Mouse (Mus musculus) small intestine, adult 2 months (tissue): Measurements from ENCODE around the gene Gm11114. TPM values are rescaled to one million over a fixed set of nuclear protein-coding genes. Genes with fewer than 3 reads are reported as not detected.

Experiments used
- H3K27ac ChIP-seq: fragments of 200-500 bp; 2 replicates; pipeline ENCODE4 v1.5.1; 2012; ENCODE audit warnings: low read depth, low read length, control low read depth, inconsistent platforms; ENCODE audit not compliant: insufficient read depth
- H3K27me3 ChIP-seq: fragments of 200-500 bp; 2 replicates; pipeline ENCODE4 v1.6.1; 2012; ENCODE audit warnings: mild to moderate bottlenecking, moderate library complexity, low read length, inconsistent platforms; ENCODE audit not compliant: control insufficient read depth, insufficient read depth
- H3K36me3 ChIP-seq: fragments of 200-500 bp; 2 replicates; pipeline ENCODE4 v1.6.1; 2012; ENCODE audit warnings: mild to moderate bottlenecking, low read length, control low read depth, inconsistent platforms; ENCODE audit not compliant: control insufficient read depth, insufficient read depth
- H3K4me1 ChIP-seq: fragments of 200-500 bp; 2 replicates; pipeline ENCODE4 v1.6.1; 2012; ENCODE audit warnings: low read length, inconsistent platforms, mixed read lengths; ENCODE audit not compliant: control insufficient read depth, insufficient read depth, insufficient read length
- H3K4me3 ChIP-seq: fragments of 200-500 bp; 2 replicates; pipeline ENCODE4 v1.5.1; 2012; ENCODE audit warnings: low read depth, mild to moderate bottlenecking, control low read depth, inconsistent platforms, low read length, moderate library complexity
- CTCF ChIP-seq: fragments of 200-500 bp; IDR thresholded peaks from 2 replicates; pipeline ENCODE4 v1.5.1; 2012; ENCODE audit warnings: low read depth, mild to moderate bottlenecking, control low read depth, inconsistent platforms, low read length, moderate library complexity, mixed read lengths; ENCODE audit not compliant: insufficient replicate concordance, insufficient read length; ENCODE audit errors: extremely low read depth
- POLR2A ChIP-seq: fragments of 200-500 bp; IDR thresholded peaks from 2 replicates; pipeline ENCODE4 v1.6.1; 2012; ENCODE audit warnings: low read depth, mild to moderate bottlenecking, control low read depth, inconsistent platforms, low read length, moderate library complexity
- WGBS: fragments of 180-500 bp; shearing (Covaris S2); methylation state at CpG from one replicate; pipeline ENCODE4 v1.1.7; 2018; 5-methylcytosine and 5-hydroxymethylcytosine counted together
- polyA plus RNA-seq: library from polyadenylated mRNA; depleted of rRNA; stranded (reverse); fragments of >200 nt; gene quantifications from 2 replicates; pipeline ENCODE4 v1.2.3, GENCODE M21; 2012

Gene Gm11114
- polyA plus RNA-seq, 1 experiment: not detected

DNA sequence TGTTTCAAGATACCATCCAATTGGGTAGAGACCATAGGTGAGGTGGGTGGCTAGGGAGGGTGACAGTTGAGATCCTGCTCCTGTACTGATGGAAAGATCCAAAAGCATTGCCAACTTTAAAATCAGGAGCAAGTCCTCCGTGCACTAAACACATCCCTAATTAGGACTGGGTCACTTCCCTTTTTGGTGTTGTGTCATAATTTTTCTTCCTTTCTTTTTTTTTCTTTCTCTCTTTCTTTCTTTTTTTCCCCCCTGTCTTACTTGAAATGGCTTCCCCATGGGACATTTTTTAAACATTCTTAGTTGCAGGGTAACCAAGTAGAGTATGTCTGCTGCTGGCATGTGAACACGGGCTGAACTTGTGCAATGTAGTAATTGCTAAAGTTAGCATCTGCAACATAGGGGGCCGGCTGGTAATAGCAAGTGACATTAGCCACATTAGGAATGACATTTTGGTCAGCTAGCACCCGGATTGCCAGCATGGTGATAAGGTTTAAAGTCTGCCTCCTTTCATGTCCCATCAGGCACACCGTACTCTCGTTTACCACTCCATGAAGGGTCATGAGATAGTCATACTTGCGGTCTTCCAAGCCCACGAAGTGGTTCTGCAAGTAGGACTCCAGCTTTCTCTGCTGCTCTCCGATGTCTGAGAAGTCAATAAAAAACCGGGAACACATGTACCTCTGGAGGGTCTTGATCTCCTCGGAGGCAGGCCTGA lies 11.7 kb downstream of the Gm11114 start:
- Histone ChIP-seq H3K4me1 (no peaks in the 10 kb centered on the region; the same call in 1 of the 2 replicates), H3K36me3 (peaks cover 35% of the 10 kb centered on the region), H3K27ac (no peak overlapping the region), H3K27me3 (no peaks in the 10 kb centered on the region), H3K4me3 (peak overlapping the region; percentile 64)
- WGBS: 43% methylated on average over 11 of the region's 11 CpGs
- no peak for TF ChIP-seq CTCF
- TF ChIP-seq POLR2A: no peak

- 9% methylated on average over 17 of the region's 17 CpGs for WGBS
- Histone ChIP-seq H3K27ac (no peak overlapping the region), H3K36me3 (peaks cover 32% of the 10 kb centered on the region), H3K27me3 (no peaks in the 10 kb centered on the region), H3K4me3 (peak overlapping the region; percentile 58), H3K4me1 (no peaks in the 10 kb centered on the region; the same call in 1 of the 2 replicates)
- TF ChIP-seq CTCF (no peak), POLR2A (no peak)
Observed at GRCm38 (mm10) chr9:85325201-85325868, 12.8 kb downstream of the Gm11114 start.

DNA sequence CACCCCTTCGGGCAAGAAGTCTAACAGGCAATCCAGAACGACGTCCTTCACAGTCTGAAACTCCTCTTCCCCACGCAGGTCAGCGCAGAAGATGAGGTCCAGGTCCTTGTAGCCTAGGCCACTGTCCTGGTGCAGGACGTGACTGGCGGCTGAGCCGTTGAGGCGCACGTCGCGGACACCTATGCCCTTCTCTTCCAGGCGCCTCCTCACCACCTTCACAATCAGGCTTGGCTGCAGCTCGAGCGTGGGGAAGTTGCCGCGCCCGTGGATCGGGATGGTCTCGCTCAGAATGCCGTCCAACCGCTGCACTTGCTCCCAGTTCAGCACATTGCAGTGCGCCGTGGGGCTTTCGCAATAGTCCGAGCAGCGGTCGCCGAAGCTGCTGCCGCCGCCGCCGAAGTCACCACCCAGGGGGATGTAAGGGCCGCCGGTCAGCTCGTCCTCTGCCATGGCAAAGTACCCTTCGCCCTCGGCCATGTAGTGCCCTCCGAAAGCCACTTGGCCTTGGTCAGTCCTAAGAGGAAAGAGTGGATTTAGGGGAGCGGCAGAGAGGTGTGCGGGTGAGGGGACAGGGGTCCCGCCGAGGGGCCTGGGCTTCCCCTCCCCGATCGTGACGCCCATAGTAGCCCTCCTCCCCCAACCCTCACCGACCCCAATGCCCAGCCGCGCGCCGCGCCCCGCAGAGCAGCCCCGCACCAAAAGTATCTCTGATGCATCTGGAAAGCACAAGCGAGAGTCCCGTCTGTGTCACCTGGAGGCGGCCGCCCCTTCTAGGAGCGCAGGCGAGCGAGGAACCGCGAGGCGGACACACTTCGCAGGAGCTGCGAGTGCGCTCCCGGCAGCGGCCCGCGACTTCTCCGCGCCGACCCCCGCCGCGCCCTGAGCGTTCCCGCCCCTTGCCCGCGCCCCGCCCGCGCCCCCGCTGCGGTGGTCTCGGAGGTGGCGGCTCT lies 14.0 kb downstream of the Gm11114 start:
- TF ChIP-seq POLR2A (no peak), CTCF (no peak)
- WGBS: under 1% methylated on average over 88 of the region's 88 CpGs
- H3K27ac ChIP-seq: peak overlapping the region; percentile 71

GRCm38 (mm10) chr9:85327242-85328211 lies 15.0 kb downstream of the Gm11114 start, which contains the start of gene Tent5a:
Gene Tent5a (minus strand): TSS chr9:85327348.
- H3K4me3 ChIP-seq: peak within 1 kb of the TSS; percentile 78
- TF ChIP-seq CTCF: no peak
- TF ChIP-seq POLR2A: peak; percentile 91
- H3K27me3 ChIP-seq: no peaks in the 10 kb centered on the region
- no peaks in the 10 kb centered on the region; the same call in 1 of the 2 replicates for H3K4me1 ChIP-seq
- WGBS: under 1% methylated on average over 72 of the region's 72 CpGs
- peaks cover 14% of the 10 kb centered on the region for H3K36me3 ChIP-seq
- peak within 1 kb of the TSS; percentile 100 for H3K27ac ChIP-seq

More for the DNA sequence above, 14.0 kb downstream of the Gm11114 start:
- Histone ChIP-seq H3K36me3 (peaks cover 22% of the 10 kb centered on the region), H3K4me3 (peak overlapping the region; percentile 78), H3K4me1 (no peaks in the 10 kb centered on the region; the same call in 1 of the 2 replicates), H3K27me3 (no peaks in the 10 kb centered on the region)

DNA sequence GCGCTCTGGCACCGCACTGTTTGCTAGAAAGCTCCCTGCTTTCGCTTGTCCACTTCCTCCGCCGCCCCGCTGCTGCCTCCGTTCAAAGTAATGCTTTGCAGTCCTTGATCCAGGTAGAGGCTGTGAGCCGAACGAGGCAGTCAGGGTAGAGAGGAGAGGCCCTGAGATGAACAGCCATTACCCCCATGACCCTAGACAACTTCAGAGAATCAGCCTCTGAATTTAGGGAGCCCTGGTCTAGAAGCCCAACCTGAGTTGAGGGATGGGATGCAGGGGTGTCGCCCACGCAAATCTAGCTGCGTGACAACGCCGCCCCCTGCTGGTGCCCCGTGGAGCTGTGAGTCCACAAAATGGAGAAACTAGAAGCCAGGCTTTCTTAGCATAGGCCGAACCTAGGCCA lies 15.7 kb downstream of the Gm11114 start:
- WGBS: 1% methylated on average over 16 of the region's 16 CpGs
- TF ChIP-seq CTCF: peak; percentile 99
- peak; percentile 23; the same call in 1 of the 2 replicates for TF ChIP-seq POLR2A

GRCm38 (mm10) chr9:85331521-85331920 lies 18.9 kb downstream of the Gm11114 start:
- Histone ChIP-seq H3K4me3 (no peak overlapping the region), H3K27me3 (no peaks in the 10 kb centered on the region), H3K4me1 (peaks cover 2% of the 10 kb centered on the region; the same call in 1 of the 2 replicates), H3K36me3 (no peaks in the 10 kb centered on the region), H3K27ac (no peak overlapping the region)
- 61% methylated on average over 2 of the region's 2 CpGs for WGBS
- TF ChIP-seq CTCF (no peak), POLR2A (no peak)

More for the DNA sequence above, 15.7 kb downstream of the Gm11114 start:
- no peaks in the 10 kb centered on the region for H3K27me3 ChIP-seq
- H3K27ac ChIP-seq: peak overlapping the region; percentile 100
- no peaks in the 10 kb centered on the region; the same call in 1 of the 2 replicates for H3K4me1 ChIP-seq
- peaks cover 14% of the 10 kb centered on the region for H3K36me3 ChIP-seq
- H3K4me3 ChIP-seq: peak overlapping the region; percentile 78
